ENCODE assay signal across 8 mouse cellular contexts in genomic region chr1:72183554-72183953, GRCm38 (mm10). TPM values are rescaled to one million over a fixed set of nuclear protein-coding genes. Genes with fewer than 3 reads are reported as not detected.
DNase-seq lines count a peak whose midpoint lies in the region; ATAC-seq and TF ChIP-seq lines count a peak whose summit lies in the region.

No protein-coding gene starts in this region.

- H3K4me3 ChIP-seq in liver, adult 2 months (ENCODE audit: insufficient read depth, low read depth, low read length), result no peak overlapping the region
- H3K4me3 ChIP-seq in forebrain, embryonic 15.5 days, result no peak overlapping the region
- no peak overlapping the region for H3K4me3 ChIP-seq in limb, embryonic 15.5 days
- H3K4me3 ChIP-seq in stomach, embryonic 15.5 days (replicated peaks), result no peak overlapping the region

- H3K4me1 ChIP-seq in liver, adult 2 months (ENCODE audit: control insufficient read depth, insufficient read depth, low read length), result peaks cover 16% of the 10 kb centered on the region
- peaks cover 13% of the 10 kb centered on the region; the same call in 1 of the 2 replicates for H3K4me1 ChIP-seq in forebrain, embryonic 15.5 days
- peaks cover 17% of the 10 kb centered on the region for H3K4me1 ChIP-seq in limb, embryonic 15.5 days
- H3K4me1 ChIP-seq in stomach, embryonic 15.5 days, result 0 out of 2 replicates have a peak, but pooled peaks cover 3% of the 10 kb centered on the region

- no peak for TF ChIP-seq POLR2A in liver, adult 2 months (IDR thresholded peaks at IDR 0.05; ENCODE audit: extremely low read depth, insufficient read depth, low read length)

- H3K36me3 ChIP-seq in liver, adult 2 months (ENCODE audit: control insufficient read depth, insufficient read depth, low read length), result peaks cover 5% of the 10 kb centered on the region; the same call in 1 of the 2 replicates
- no peaks in the 10 kb centered on the region for H3K36me3 ChIP-seq in forebrain, embryonic 15.5 days
- no peaks in the 10 kb centered on the region for H3K36me3 ChIP-seq in limb, embryonic 15.5 days
- no peaks in the 10 kb centered on the region for H3K36me3 ChIP-seq in stomach, embryonic 15.5 days

- 62% methylated on average over 6 of the region's 6 CpGs for WGBS in liver, adult 2 months
- WGBS in forebrain, embryonic 15.5 days, result 53% methylated on average over 6 of the region's 6 CpGs
- WGBS in limb, embryonic 15.5 days, result 52% methylated on average over 6 of the region's 6 CpGs
- WGBS in stomach, embryonic 15.5 days, result 52% methylated on average over 6 of the region's 6 CpGs

- no peaks in the 10 kb centered on the region for H3K9me3 ChIP-seq in forebrain, embryonic 15.5 days
- H3K9me3 ChIP-seq in limb, embryonic 15.5 days, result no peaks in the 10 kb centered on the region
- H3K9me3 ChIP-seq in stomach, embryonic 15.5 days, result no peaks in the 10 kb centered on the region

- H3K9ac ChIP-seq in liver, adult 2 months (ENCODE audit: low read depth, low read length), result no peak overlapping the region
- no peak overlapping the region for H3K9ac ChIP-seq in forebrain, embryonic 15.5 days (replicated peaks)
- H3K9ac ChIP-seq in limb, embryonic 15.5 days, result no peak overlapping the region
- H3K9ac ChIP-seq in stomach, embryonic 15.5 days, result no peak overlapping the region

- peak; percentile 27; the same call in 1 of the 2 replicates for ATAC-seq in forebrain, embryonic 15.5 days (replicated peaks)
- ATAC-seq in limb, embryonic 15.5 days (ENCODE audit: insufficient number of reproducible peaks, low FRiP score, low TSS enrichment, low read depth), result no peak
- ATAC-seq in stomach, embryonic 15.5 days (ENCODE audit: insufficient read depth, low FRiP score, low read depth), result peak; percentile 16; the same call in 1 of the 2 replicates

- peaks cover 9% of the 10 kb centered on the region; the same call in 1 of the 2 replicates for H3K79me2 ChIP-seq in liver, adult 2 months (ENCODE audit: control insufficient read depth, insufficient read depth, low read length)

- no peaks in the 10 kb centered on the region for H3K27me3 ChIP-seq in liver, adult 2 months (ENCODE audit: control insufficient read depth, insufficient read depth, low read length)
- H3K27me3 ChIP-seq in forebrain, embryonic 15.5 days, result no peaks in the 10 kb centered on the region
- no peaks in the 10 kb centered on the region for H3K27me3 ChIP-seq in limb, embryonic 15.5 days
- no peaks in the 10 kb centered on the region for H3K27me3 ChIP-seq in stomach, embryonic 15.5 days (replicated peaks)

- H3K27ac ChIP-seq in liver, adult 2 months (replicated peaks; ENCODE audit: insufficient read depth, low read depth, low read length), result no peak overlapping the region
- no peak overlapping the region for H3K27ac ChIP-seq in forebrain, embryonic 15.5 days (replicated peaks)
- no peak overlapping the region for H3K27ac ChIP-seq in limb, embryonic 15.5 days
- H3K27ac ChIP-seq in stomach, embryonic 15.5 days, result no peak overlapping the region

- peak overlapping the region; percentile 26 for H3K4me2 ChIP-seq in forebrain, embryonic 15.5 days (replicated peaks)
- peak overlapping the region; percentile 32; the same call in 1 of the 2 replicates for H3K4me2 ChIP-seq in limb, embryonic 15.5 days
- H3K4me2 ChIP-seq in stomach, embryonic 15.5 days, result peak overlapping the region; percentile 38; the same call in 1 of the 2 replicates

- DNase-seq in liver, adult 2 months (ENCODE audit: extremely low read depth, low read depth, low spot score), result peak; percentile 22
- DNase-seq in liver, result no peak
- DNase-seq in ovary, adult 18-20 months (ENCODE audit: low spot score), result no peak
- DNase-seq in thymus, adult 18-20 months, result no peak
- no peak for DNase-seq in retina, embryonic 14.5 days (ENCODE audit: low spot score)

- TF ChIP-seq CTCF in liver, adult 2 months (IDR thresholded peaks at IDR 0.05; ENCODE audit: low read depth, low read length), result no peak

RNA-seq across cellular contexts. Expression of gene Mreg, which starts 28.6 kb away (rescaled TPM):
- 19.5 and 27.9 TPM in 2 replicates for total RNA-seq in liver, adult 2 months (2014; rRNA removed)
- 43.1 and 56.6 TPM in 2 replicates for polyA plus RNA-seq in liver, adult 2 months (2012; rRNA removed)
- polyA plus RNA-seq in forebrain, embryonic 15.5 days (2015; fragmentation: Nextera tagmentation; extraction: Ambion mirVana), result 0.94 and 1.4 TPM in 2 replicates
- polyA plus RNA-seq in limb, embryonic 15.5 days (2015; fragmentation: Nextera tagmentation; extraction: Ambion mirVana), result 5.4 and 5.6 TPM in 2 replicates
- polyA plus RNA-seq in stomach, embryonic 15.5 days (2015; fragmentation: Nextera tagmentation; extraction: Ambion mirVana), result 8.5 and 9.7 TPM in 2 replicates
